Mouse (Mus musculus): ENCODE data around the gene Kng1.

Kng1 gene

DNA sequence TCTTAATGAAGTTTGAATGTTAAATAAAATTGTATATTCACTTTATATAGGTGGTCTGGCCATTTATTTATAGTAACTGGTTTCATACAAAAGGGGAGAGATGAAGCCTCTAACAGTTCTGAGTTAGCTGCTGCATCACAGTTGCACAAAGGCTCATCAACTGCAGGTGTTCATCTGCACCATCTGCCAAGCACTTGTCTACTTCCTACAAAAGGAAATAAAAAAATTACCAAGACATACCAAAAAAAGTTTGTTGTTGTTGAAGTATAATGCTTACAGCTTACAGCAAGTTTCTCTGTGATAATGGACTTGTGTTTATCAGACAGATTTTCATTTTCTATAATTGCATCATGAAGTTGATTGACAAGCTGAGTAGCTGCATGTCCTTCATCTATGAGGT, 56.2 kb downstream of the Kng1 start:
- no peak for DNase-seq (ENCODE audit: low read depth, low spot score)

DNA sequence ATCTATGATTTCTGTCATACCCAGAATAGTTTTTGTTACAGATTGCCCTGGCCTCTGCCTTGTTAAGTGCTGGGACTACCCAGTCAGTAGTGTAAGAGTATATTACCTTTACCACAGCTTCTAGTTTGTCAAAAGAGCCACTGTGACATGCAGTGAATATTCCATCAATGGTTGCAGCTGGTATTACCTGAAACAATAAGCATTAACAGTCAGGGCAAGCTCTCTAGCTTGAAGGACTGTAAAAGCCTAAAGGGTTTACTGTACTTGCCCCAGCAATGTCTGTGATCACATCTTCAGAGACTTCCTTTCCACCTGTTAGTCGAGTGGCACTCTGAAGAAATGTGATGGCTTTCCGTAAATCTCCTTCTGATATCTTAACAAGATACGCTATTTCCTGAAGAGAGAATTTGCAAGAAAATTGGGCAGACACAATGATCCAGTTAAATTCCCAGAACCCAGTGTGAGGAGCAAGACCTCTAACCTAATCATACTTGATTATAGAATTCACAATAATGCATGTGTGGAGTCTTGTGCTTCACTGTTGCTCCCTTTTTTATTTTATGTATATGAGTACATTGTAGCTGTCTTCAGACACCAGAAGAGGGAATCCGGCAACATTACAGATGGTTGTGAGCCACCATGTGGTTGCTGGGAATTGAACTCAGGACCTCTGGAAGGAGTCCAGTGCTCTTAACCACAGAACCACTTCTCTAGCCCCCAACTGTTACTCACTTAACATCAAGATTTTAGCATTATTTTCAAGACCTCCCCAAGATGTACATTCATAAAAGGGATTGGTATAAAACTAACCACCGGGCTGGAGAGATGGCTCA, 56.9 kb downstream of the Kng1 start:
- DNase-seq (ENCODE audit: low read depth, low spot score): peak; percentile 31

DNA sequence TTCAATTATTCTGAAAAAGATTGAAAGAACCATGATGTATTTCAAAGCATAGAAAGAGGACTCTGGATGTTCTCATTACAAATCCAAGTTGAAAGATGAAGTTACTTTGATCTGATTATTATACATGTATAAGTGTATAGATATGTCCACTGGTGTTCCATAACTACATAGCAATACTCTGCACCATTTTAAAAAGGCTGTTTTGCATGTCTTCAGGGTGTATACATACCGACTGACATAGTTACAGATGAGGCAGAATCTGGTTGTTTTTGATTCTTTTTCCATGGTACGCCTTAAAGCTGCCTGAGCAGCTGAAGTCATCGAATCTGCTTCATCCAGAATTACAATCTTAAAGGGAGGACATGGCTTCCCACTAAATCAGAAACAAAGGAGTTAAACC, 57.8 kb downstream of the Kng1 start:
- no peak for DNase-seq (ENCODE audit: low read depth, low spot score)

DNA sequence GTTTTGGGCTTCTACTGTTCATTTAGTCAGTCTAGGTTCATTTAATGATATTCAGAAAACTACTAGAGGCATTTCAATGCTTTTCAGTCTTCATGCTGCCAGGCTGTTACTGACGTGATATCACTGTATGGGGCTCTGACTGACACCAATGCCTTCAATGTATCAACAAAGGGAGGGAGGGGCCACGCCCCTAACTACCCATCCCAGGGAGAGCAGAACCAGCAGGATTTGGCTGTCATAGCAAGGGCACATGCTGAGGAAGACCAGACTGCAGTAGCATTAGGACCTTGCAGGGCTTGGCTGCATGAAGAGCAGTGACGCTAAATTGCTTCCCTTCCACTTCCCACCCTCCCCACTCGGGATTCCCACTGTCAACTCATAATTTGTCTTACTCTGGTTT, 59.5 kb downstream of the Kng1 start:
- no peak for DNase-seq (ENCODE audit: low read depth, low spot score)

DNA sequence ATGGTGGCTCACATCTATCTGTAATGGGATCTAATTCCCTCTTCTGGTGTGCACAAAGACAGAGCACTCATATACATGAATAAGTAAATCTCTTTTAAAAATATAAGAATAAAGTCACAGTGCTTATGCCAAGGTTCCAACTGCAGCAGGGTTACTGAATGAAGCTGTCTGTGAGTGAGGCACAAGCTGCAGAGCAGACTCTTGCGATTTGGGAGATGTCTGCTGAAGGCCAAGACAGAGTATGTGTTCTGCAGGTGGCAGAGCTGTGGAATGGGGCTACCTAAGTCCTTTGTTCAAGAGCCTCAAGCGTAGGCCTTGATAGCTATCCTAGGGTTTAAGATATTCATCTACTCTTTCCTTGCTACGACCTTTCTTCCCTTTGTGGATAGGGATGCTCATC, 64.8 kb downstream of the Kng1 start:
- DNase-seq (ENCODE audit: low read depth, low spot score): no peak

DNA sequence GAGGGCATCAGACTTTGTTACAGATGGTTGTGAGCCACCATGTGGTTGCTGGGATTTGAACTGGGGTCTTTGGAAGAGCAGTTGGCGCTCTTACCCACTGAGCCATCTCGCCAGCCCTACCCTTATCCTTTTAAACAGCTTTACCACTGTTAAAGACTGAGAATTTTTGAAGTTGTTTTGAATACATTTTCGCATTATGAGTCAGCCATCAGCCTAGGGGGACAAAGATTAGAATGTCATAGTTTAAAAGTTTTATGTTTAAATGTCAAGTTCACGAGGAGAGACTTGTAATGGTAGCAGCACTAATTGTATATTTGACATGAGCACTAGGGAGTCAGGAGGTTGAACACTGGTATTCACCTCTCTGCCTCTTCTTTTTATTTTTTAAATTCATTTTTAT, 65.4 kb downstream of the Kng1 start:
- no peak for DNase-seq (ENCODE audit: low read depth, low spot score)

DNA sequence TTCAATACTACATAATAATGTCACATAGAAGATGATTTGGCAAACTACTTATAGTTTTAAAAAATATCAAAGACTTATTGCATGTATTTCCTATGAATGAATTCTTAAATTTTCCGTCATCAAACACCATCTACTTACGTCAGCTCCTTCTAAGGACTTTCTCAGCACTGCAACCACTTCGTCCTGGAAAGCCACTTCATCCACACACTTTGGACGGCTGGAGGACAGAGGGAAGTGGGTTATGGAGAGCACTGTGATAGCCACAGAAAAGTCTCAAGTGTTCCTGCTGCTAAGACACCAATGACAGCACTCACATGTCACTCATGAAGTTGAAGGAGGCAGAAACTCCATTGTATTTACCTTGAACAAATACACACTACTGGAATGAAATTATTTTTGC, 66.7 kb downstream of the Kng1 start:
- DNase-seq (ENCODE audit: low read depth, low spot score): no peak

DNA sequence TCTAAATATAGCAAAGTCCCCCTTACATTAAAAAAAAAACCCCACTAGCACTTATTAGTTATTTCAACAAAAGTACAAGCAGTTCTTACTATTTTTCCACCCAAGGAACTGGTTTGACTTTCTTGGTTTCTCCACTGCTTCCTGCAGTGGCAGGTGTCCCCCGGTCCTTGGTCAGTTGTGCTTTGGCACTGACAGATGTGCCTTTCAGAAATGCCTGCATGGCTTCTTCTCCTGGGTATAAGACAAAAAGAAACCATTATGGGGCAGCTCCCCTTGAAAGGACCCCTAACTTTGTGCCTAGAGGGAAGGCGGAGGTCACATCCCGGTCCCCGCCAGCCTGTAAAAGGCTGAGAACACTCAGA, 69.6 kb downstream of the Kng1 start:
- DNase-seq (ENCODE audit: low read depth, low spot score): no peak

DNA sequence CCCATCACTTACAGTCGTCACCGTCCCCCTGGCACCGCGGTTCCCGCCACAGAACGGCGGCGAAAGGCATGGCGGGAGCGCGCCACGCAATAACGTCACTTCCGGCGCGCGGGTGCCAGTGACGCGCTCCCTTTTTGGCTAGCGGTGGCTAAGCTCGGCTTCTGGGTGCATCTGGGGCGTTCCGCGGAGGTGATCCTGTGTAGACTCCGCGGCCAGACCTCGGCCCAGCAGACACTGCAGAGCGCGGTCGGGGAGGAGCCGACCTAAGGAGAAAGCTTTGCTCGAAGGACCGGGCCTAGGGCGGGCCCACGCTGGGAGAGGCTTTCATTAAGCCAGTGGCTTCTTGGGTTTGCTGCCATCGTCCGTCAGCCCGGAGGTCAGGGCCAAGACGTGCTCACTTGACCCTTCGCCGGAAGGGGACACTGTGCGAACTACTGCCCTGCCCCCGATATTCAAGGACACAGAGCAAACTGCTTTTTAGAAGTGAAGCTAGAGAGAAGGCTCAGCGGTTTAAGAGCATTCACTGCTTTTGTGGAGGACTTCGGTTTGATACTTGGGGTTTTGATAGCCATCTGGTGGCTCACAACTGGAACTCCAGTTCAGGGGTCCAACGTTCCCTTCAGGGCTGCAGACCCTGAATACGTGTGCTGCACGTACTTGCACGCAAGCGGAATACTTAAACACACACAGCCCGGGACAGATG, 70.2 kb downstream of the Kng1 start, which contains the start of gene Rfc4:
Rfc4 (minus strand) TSS at position 65 of the 703 bp plus-strand sequence.
- DNase-seq (ENCODE audit: low read depth, low spot score): peak; percentile 88

DNA sequence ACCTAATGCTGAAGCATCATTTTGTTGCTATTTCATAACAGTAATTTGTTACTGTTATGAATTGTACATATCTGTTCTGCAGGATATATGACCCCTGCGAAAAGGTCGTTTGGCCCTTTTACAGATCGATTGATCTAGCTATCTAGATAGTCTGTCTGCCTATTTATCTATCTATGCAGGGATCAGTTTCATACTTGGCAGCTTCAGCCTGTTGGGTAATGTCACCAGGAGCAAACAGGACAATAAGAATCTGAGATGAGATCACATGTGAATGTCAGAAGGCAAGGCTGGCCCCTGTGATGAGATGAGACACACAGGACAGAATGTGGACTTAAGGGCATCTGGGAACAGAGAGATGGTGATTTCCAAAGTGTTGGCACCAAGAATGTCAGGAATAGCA, 72.6 kb downstream of the Kng1 start:
- no peak for DNase-seq (ENCODE audit: low read depth, low spot score)

All from forelimb bud, embryonic 11.5 days (tissue).